Mouse (Mus musculus) stomach, embryonic 15.5 days (tissue): ENCODE measurements at regions not wholly inside any gene's neighbourhood (a gene's known extent, or its start where the extent isn't known, plus 50 kb on each side); places are given as distances from the start of the nearest gene placed in this dataset.
"Not testable (repeated sequence)": the region's sequence is repeated elsewhere in the genome, so short reads cannot be mapped to it uniquely, and the experiment has no call there.

Experiments
- ATAC-seq: fragments of 200-750 bp; cut with Nextera tagmentation; 2 replicates; pipeline ENCODE4 v1.8.0; 2017; ENCODE audit warnings: low read depth, moderate number of reproducible peaks, moderate TSS enrichment; ENCODE audit not compliant: insufficient read depth, low FRiP score
- H3K27ac ChIP-seq: fragments of 300-500 bp; sonication (generic); 2 replicates; pipeline ENCODE4 v1.5.1; 2015; ENCODE audit warnings: mild to moderate bottlenecking, inconsistent platforms
- H3K27me3 ChIP-seq: fragments of 300-500 bp; sonication (generic); replicated peaks from 2 replicates; pipeline ENCODE4 v1.6.1; 2015; ENCODE audit warnings: inconsistent platforms
- H3K36me3 ChIP-seq: fragments of 300-500 bp; sonication (generic); 2 replicates; pipeline ENCODE4 v1.6.1; 2015; ENCODE audit warnings: inconsistent platforms
- H3K4me1 ChIP-seq: fragments of 300-500 bp; sonication (generic); 2 replicates; pipeline ENCODE4 v1.6.1; 2015; ENCODE audit warnings: inconsistent platforms
- H3K4me2 ChIP-seq: fragments of 300-500 bp; sonication (generic); 2 replicates; pipeline ENCODE4 v1.6.1; 2015; ENCODE audit warnings: mild to moderate bottlenecking, inconsistent platforms
- H3K4me3 ChIP-seq: fragments of 300-500 bp; sonication (generic); replicated peaks from 2 replicates; pipeline ENCODE4 v1.5.1; 2015; ENCODE audit warnings: inconsistent platforms
- H3K9ac ChIP-seq: fragments of 300-500 bp; sonication (generic); 2 replicates; pipeline ENCODE4 v1.6.1; 2015; ENCODE audit warnings: inconsistent platforms
- H3K9me3 ChIP-seq: fragments of 300-500 bp; sonication (generic); 2 replicates; pipeline ENCODE4 v1.6.1; 2016; ENCODE audit warnings: inconsistent platforms
- WGBS: fragments of 180-500 bp; shearing (Covaris S2); methylation state at CpG from one replicate; pipeline ENCODE4 v1.1.7; 2015; 5-methylcytosine and 5-hydroxymethylcytosine counted together

GRCm38 (mm10) chr17:82846776-82847494, 368.2 kb upstream of the Pkdcc start:
- H3K27me3 ChIP-seq = no peaks in the 10 kb centered on the region
- no peak for ATAC-seq
- no peaks in the 10 kb centered on the region for H3K4me1 ChIP-seq
- H3K27ac ChIP-seq = no peak overlapping the region
- H3K4me3 ChIP-seq = no peak overlapping the region
- H3K4me2 ChIP-seq = no peak overlapping the region
- 53% methylated on average over 5 of the region's 5 CpGs for WGBS
- no peaks in the 10 kb centered on the region for H3K36me3 ChIP-seq
- H3K9ac ChIP-seq = no peak overlapping the region
- no peaks in the 10 kb centered on the region for H3K9me3 ChIP-seq

DNA sequence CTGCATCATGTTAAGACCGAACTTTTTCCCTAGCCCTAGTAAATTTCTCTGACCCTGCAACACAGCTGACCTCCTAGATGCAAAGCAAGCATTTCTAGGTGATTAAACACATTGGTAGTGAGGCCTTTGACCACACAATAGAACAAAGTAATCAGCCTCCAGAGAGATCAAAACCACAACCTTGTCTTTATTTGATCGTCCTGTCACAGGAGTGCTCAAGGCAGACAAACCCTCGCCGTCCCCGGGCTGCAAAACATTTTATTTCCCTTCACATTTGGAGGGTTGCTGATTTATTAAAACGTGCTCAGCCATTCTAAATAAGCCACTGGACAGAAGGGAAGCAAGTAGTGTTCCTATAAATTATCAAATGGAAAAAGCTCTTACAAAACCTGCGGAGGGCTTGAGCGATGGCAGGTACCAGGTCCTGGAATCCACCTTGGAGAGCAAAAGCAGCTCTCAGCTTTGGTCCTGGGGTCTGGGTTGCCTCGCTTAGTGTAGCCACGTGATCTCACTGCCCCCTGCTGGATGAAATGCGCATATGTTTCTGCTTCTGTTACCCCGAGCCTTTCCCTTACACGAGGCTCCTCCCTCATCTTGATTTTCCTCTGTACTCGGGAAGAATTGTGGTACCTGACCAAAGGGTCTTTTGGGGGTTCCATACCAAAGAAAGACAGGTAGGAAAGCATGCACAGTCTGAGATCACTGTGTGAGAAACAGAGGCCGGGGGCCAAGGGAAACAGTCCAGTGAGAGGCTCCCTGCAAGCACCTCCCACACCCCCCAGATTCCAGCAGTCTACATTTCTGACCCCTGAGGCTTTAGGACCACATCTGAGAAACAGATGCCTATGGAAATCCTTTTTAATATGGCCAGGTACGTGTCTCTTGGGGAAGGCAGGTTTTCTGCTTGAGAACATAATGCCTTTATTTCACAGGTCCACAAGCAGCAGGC, 357.6 kb upstream of the Pkdcc start:
- Histone ChIP-seq H3K4me3 (peak overlapping the region; percentile 15; the same call in 1 of the 2 replicates), H3K9me3 (no peaks in the 10 kb centered on the region), H3K4me2 (peak overlapping the region; percentile 48), H3K4me1 (no peaks in the 10 kb centered on the region), H3K36me3 (no peaks in the 10 kb centered on the region), H3K27me3 (no peaks in the 10 kb centered on the region), H3K27ac (no peak overlapping the region), H3K9ac (no peak overlapping the region)
- peak; percentile 65; the same call in 1 of the 2 replicates for ATAC-seq
- WGBS = 20% methylated on average over 16 of the region's 16 CpGs

- no peaks in the 10 kb centered on the region for H3K9me3 ChIP-seq
- H3K9ac ChIP-seq = no peak overlapping the region
- 38% methylated on average over 5 of the region's 5 CpGs for WGBS
- H3K36me3 ChIP-seq = no peaks in the 10 kb centered on the region
- no peak overlapping the region for H3K4me2 ChIP-seq
- H3K27ac ChIP-seq = no peak overlapping the region
- H3K27me3 ChIP-seq = no peaks in the 10 kb centered on the region
- H3K4me3 ChIP-seq = no peak overlapping the region
- ATAC-seq = no peak
- no peaks in the 10 kb centered on the region for H3K4me1 ChIP-seq
These were observed 354.7 kb upstream of the Pkdcc start for GRCm38 (mm10) chr17:82860391-82860790.

DNA sequence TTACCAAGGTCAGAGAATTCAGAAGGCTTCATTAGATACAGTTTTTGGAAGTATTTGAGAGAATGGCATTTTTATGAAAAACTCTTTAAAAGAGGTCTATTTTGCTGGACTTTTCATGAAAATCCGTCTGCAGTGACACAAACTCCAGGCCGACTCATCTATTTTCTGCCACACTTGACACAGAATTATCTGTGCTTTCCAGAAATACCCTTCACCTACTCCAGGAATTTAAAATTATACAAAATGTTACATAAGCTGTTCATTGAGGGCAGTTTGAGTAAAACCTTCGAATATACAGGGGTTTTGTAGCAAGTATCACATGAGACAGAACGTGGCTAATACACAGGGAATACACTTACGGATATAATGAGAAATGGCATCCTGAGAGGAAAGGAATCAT, 354.1 kb upstream of the Pkdcc start:
- H3K4me3 ChIP-seq = no peak overlapping the region
- no peak for ATAC-seq

DNA sequence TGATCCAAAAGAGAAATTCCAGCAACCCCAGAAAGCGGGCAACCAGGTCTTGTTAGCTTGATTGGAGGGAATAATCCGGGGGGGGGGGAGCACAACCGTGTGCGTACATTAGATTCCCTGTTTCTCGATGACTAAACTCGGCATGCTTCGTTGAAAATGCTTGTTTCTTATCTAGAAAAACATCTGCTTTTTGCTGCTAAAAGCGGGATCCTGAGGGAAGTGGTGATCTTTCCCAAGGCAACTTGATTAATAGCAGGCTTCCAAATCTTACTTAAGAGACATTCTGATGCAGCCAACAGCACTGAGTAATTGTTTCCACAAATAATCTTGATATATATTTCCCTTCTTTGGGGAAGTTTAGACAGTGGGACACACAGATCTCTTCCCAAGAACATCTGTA, 338.0 kb upstream of the Pkdcc start:
- H3K4me1 ChIP-seq = no peaks in the 10 kb centered on the region
- H3K4me3 ChIP-seq = no peak overlapping the region
- no peaks in the 10 kb centered on the region for H3K9me3 ChIP-seq
- no peak overlapping the region for H3K27ac ChIP-seq
- no peaks in the 10 kb centered on the region for H3K36me3 ChIP-seq
- H3K4me2 ChIP-seq = no peak overlapping the region
- 62% methylated on average over 8 of the region's 8 CpGs for WGBS
- no peak overlapping the region for H3K9ac ChIP-seq
- no peaks in the 10 kb centered on the region for H3K27me3 ChIP-seq
- ATAC-seq = no peak

More for the DNA sequence above, 354.1 kb upstream of the Pkdcc start:
- 58% methylated on average over 5 of the region's 5 CpGs for WGBS
- Histone ChIP-seq H3K27me3 (no peaks in the 10 kb centered on the region), H3K4me1 (no peaks in the 10 kb centered on the region), H3K9me3 (no peaks in the 10 kb centered on the region), H3K9ac (no peak overlapping the region), H3K27ac (no peak overlapping the region), H3K36me3 (no peaks in the 10 kb centered on the region), H3K4me2 (no peak overlapping the region)

DNA sequence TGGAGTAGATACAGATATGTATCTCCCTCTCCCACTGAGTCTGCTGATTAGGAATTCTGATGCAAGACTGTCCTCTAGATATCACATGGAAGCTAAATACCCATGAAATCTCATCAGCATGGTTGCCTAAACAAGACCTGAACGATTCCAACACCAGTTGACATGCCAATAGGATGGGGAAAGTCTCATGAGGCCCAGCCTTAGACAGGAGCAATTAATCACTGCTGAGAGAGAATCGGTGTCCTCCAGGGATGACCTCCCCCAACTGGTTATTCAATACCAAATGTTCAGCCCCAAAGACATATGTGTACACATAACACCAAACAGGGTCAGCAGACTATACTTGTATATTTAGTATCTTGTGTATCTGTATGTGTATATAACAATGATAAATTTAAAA, 314.5 kb upstream of the Pkdcc start:
- H3K27ac ChIP-seq = no peak overlapping the region
- no peaks in the 10 kb centered on the region for H3K4me1 ChIP-seq
- WGBS = 30% methylated on average over 2 of the region's 2 CpGs
- H3K27me3 ChIP-seq = no peaks in the 10 kb centered on the region
- no peak for ATAC-seq
- no peak overlapping the region for H3K4me2 ChIP-seq
- no peaks in the 10 kb centered on the region for H3K9me3 ChIP-seq
- H3K36me3 ChIP-seq = no peaks in the 10 kb centered on the region
- no peak overlapping the region for H3K4me3 ChIP-seq
- H3K9ac ChIP-seq = no peak overlapping the region

GRCm38 (mm10) chr17:82901098-82901891, 313.8 kb upstream of the Pkdcc start:
- H3K9ac ChIP-seq = no peak overlapping the region
- no peaks in the 10 kb centered on the region for H3K36me3 ChIP-seq
- no peak for ATAC-seq
- no peak overlapping the region for H3K4me3 ChIP-seq
- H3K9me3 ChIP-seq = no peaks in the 10 kb centered on the region
- WGBS = 53% methylated on average over 9 of the region's 9 CpGs
- no peak overlapping the region for H3K27ac ChIP-seq
- H3K4me1 ChIP-seq = no peaks in the 10 kb centered on the region
- H3K4me2 ChIP-seq = no peak overlapping the region
- no peaks in the 10 kb centered on the region for H3K27me3 ChIP-seq

DNA sequence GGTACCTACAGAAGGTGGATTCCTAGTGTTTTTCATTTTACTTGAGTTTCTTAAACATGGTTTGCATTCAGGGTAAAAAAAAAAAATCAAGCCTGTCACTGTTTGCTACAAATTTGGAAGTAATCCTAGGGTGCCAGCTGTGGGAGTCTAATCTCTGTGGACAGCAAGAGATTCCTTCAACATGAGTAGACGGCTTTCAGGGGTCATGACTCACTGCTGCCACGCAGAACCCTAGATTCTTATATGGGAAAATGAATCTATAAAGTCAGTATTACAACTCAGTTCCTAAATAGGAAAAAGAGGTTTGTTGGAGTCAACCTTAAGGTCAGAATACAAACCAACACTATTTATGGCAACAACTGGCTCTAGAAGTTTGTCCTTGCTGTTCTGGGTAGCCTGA, 310.1 kb upstream of the Pkdcc start:
- H3K27me3 ChIP-seq = no peaks in the 10 kb centered on the region
- ATAC-seq = no peak
- H3K36me3 ChIP-seq = no peaks in the 10 kb centered on the region
- H3K27ac ChIP-seq = no peak overlapping the region
- H3K4me2 ChIP-seq = no peak overlapping the region
- no peak overlapping the region for H3K9ac ChIP-seq
- no peaks in the 10 kb centered on the region for H3K9me3 ChIP-seq
- no peak overlapping the region for H3K4me3 ChIP-seq
- 77% methylated on average over 2 of the region's 2 CpGs for WGBS
- H3K4me1 ChIP-seq = no peaks in the 10 kb centered on the region

- Histone ChIP-seq H3K4me1 (no peaks in the 10 kb centered on the region), H3K4me3 (no peak overlapping the region), H3K36me3 (no peaks in the 10 kb centered on the region), H3K27me3 (no peaks in the 10 kb centered on the region), H3K4me2 (no peak overlapping the region), H3K9ac (no peak overlapping the region), H3K27ac (no peak overlapping the region), H3K9me3 (no peaks in the 10 kb centered on the region)
- WGBS = 65% methylated on average over 3 of the region's 3 CpGs
- no peak for ATAC-seq
These were observed 309.6 kb upstream of the Pkdcc start for GRCm38 (mm10) chr17:82905483-82905882.

- Histone ChIP-seq H3K27me3 (no peaks in the 10 kb centered on the region), H3K4me2 (no peak overlapping the region), H3K36me3 (no peaks in the 10 kb centered on the region), H3K9me3 (no peaks in the 10 kb centered on the region), H3K9ac (no peak overlapping the region), H3K4me3 (no peak overlapping the region), H3K27ac (no peak overlapping the region), H3K4me1 (no peaks in the 10 kb centered on the region)
- 74% methylated on average over 2 of the region's 2 CpGs for WGBS
- ATAC-seq = no peak
These were observed 305.9 kb upstream of the Pkdcc start for GRCm38 (mm10) chr17:82909189-82909588.

DNA sequence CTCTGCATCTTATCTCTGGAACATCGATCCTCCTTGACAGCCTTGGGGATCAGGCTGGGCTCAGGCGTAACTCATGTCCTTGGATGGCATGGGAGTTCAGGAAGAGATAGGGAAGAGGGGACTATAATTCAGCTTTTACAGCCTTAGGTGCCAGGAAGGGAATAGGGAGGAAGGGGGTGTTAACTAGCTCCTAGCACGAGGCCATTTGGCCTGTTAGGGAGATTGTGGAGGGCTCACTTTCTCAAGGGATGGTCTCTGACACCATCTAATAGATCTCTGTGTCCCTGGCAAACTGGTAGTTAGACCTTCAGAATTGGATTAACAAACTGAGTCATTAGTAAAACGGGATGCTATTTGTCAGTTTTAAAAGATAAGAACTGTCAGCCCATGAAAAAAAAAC, 292.1 kb upstream of the Pkdcc start:
- not testable (repeated sequence) for H3K27me3 ChIP-seq, H3K9me3 ChIP-seq, H3K27ac ChIP-seq, H3K4me2 ChIP-seq, H3K9ac ChIP-seq, H3K4me1 ChIP-seq, ATAC-seq, H3K36me3 ChIP-seq, H3K4me3 ChIP-seq
- WGBS = 36% methylated on average over 4 of the region's 4 CpGs

GRCm38 (mm10) chr17:82925751-82926150, 289.3 kb upstream of the Pkdcc start:
- H3K9ac ChIP-seq = no peak overlapping the region
- no peak overlapping the region for H3K27ac ChIP-seq
- H3K4me2 ChIP-seq = no peak overlapping the region
- no peak for ATAC-seq
- no peaks in the 10 kb centered on the region for H3K9me3 ChIP-seq
- H3K4me3 ChIP-seq = no peak overlapping the region
- no peaks in the 10 kb centered on the region for H3K4me1 ChIP-seq
- H3K36me3 ChIP-seq = no peaks in the 10 kb centered on the region
- no peaks in the 10 kb centered on the region for H3K27me3 ChIP-seq
- 78% methylated on average over 2 of the region's 2 CpGs for WGBS
